Mouse (Mus musculus): ENCODE results near the gene Ptchd4. TPM values are rescaled to one million over a fixed set of nuclear protein-coding genes. Genes with fewer than 3 reads are reported as not detected.

Gene Ptchd4
- polyA plus RNA-seq, 1 experiment from 2014 or later: not detected

- H3K36me3 ChIP-seq (ENCODE audit: control insufficient read depth, insufficient read depth): no peaks in the 10 kb centered on the region
These were observed 11.5 kb upstream of the Ptchd4 start for GRCm38 (mm10) chr17:42304262-42304661.

GRCm38 (mm10) chr17:42307001-42307400 lies 8.7 kb upstream of the Ptchd4 start:
- Histone ChIP-seq H3K27ac (ENCODE audit: low read length) (no peak overlapping the region), H3K9ac (ENCODE audit: low read depth, low read length) (no peak overlapping the region), H3K4me2 (ENCODE audit: low read depth, low read length) (no peak overlapping the region), H3K4me1 (ENCODE audit: control insufficient read depth, low read depth, low read length) (no peaks in the 10 kb centered on the region), H3K36me3 (ENCODE audit: control insufficient read depth, insufficient read depth) (no peaks in the 10 kb centered on the region), H3K9me3 (replicated peaks; ENCODE audit: control insufficient read depth, low read length) (no peaks in the 10 kb centered on the region), H3K4me3 (ENCODE audit: low read depth, low read length) (no peak overlapping the region), H3K27me3 (ENCODE audit: control insufficient read depth, insufficient read depth, low read depth, low read length) (no peaks in the 10 kb centered on the region)
- WGBS (ENCODE audit: insufficient replicate concordance): 55% methylated on average over 1 of the region's 1 CpGs
- ATAC-seq (ENCODE audit: low read depth): no peak

More at GRCm38 (mm10) chr17:42304262-42304661, 11.5 kb upstream of the Ptchd4 start:
- no peak overlapping the region for H3K4me2 ChIP-seq (ENCODE audit: low read depth, low read length)
- H3K27me3 ChIP-seq (ENCODE audit: control insufficient read depth, insufficient read depth, low read depth, low read length): no peaks in the 10 kb centered on the region
- WGBS (ENCODE audit: insufficient replicate concordance): 47% methylated on average over 4 of the region's 4 CpGs
- ATAC-seq (ENCODE audit: low read depth): no peak
- no peak overlapping the region for H3K4me3 ChIP-seq (ENCODE audit: low read depth, low read length)
- H3K9ac ChIP-seq (ENCODE audit: low read depth, low read length): no peak overlapping the region
- no peaks in the 10 kb centered on the region for H3K9me3 ChIP-seq (replicated peaks; ENCODE audit: control insufficient read depth, low read length)
- no peak overlapping the region for H3K27ac ChIP-seq (ENCODE audit: low read length)
- no peaks in the 10 kb centered on the region for H3K4me1 ChIP-seq (ENCODE audit: control insufficient read depth, low read depth, low read length)

GRCm38 (mm10) chr17:42310136-42310535 lies 5.6 kb upstream of the Ptchd4 start:
- no peak overlapping the region for H3K9ac ChIP-seq (ENCODE audit: low read depth, low read length)
- H3K4me2 ChIP-seq (ENCODE audit: low read depth, low read length): no peak overlapping the region
- H3K4me3 ChIP-seq (ENCODE audit: low read depth, low read length): no peak overlapping the region
- no peak overlapping the region for H3K27ac ChIP-seq (ENCODE audit: low read length)
- H3K27me3 ChIP-seq (ENCODE audit: control insufficient read depth, insufficient read depth, low read depth, low read length): no peaks in the 10 kb centered on the region
- H3K9me3 ChIP-seq (replicated peaks; ENCODE audit: control insufficient read depth, low read length): no peaks in the 10 kb centered on the region
- H3K36me3 ChIP-seq (ENCODE audit: control insufficient read depth, insufficient read depth): no peaks in the 10 kb centered on the region
- no peak for ATAC-seq (ENCODE audit: low read depth)
- no peaks in the 10 kb centered on the region for H3K4me1 ChIP-seq (ENCODE audit: control insufficient read depth, low read depth, low read length)

GRCm38 (mm10) chr17:42316612-42316982 lies 850 bp downstream of the Ptchd4 start:
- no peak overlapping the region for H3K27ac ChIP-seq (ENCODE audit: low read length)
- ATAC-seq (ENCODE audit: low read depth): no peak
- WGBS (ENCODE audit: insufficient replicate concordance): 2% methylated on average over 22 of the region's 22 CpGs
- no peaks in the 10 kb centered on the region for H3K9me3 ChIP-seq (replicated peaks; ENCODE audit: control insufficient read depth, low read length)
- peak overlapping the region; percentile 32; the same call in 1 of the 2 replicates for H3K4me3 ChIP-seq (ENCODE audit: low read depth, low read length)
- no peak overlapping the region for H3K9ac ChIP-seq (ENCODE audit: low read depth, low read length)
- H3K36me3 ChIP-seq (ENCODE audit: control insufficient read depth, insufficient read depth): no peaks in the 10 kb centered on the region
- H3K4me2 ChIP-seq (ENCODE audit: low read depth, low read length): no peak overlapping the region
- H3K4me1 ChIP-seq (ENCODE audit: control insufficient read depth, low read depth, low read length): no peaks in the 10 kb centered on the region
- peaks cover 13% of the 10 kb centered on the region for H3K27me3 ChIP-seq (ENCODE audit: control insufficient read depth, insufficient read depth, low read depth, low read length)

- H3K4me2 ChIP-seq (ENCODE audit: low read depth, low read length): no peak overlapping the region
- H3K27me3 ChIP-seq (ENCODE audit: control insufficient read depth, insufficient read depth, low read depth, low read length): no peaks in the 10 kb centered on the region
- H3K9me3 ChIP-seq (replicated peaks; ENCODE audit: control insufficient read depth, low read length): no peaks in the 10 kb centered on the region
- no peak overlapping the region for H3K27ac ChIP-seq (ENCODE audit: low read length)
- no peaks in the 10 kb centered on the region for H3K4me1 ChIP-seq (ENCODE audit: control insufficient read depth, low read depth, low read length)
- ATAC-seq (ENCODE audit: low read depth): no peak
- no peak overlapping the region for H3K9ac ChIP-seq (ENCODE audit: low read depth, low read length)
- H3K36me3 ChIP-seq (ENCODE audit: control insufficient read depth, insufficient read depth): no peaks in the 10 kb centered on the region
- no peak overlapping the region for H3K4me3 ChIP-seq (ENCODE audit: low read depth, low read length)
These were observed 20.0 kb downstream of the Ptchd4 start for GRCm38 (mm10) chr17:42335787-42336186.

- Histone ChIP-seq H3K9me3 (replicated peaks; ENCODE audit: control insufficient read depth, low read length) (no peaks in the 10 kb centered on the region), H3K27ac (ENCODE audit: low read length) (no peak overlapping the region), H3K4me3 (ENCODE audit: low read depth, low read length) (no peak overlapping the region), H3K9ac (ENCODE audit: low read depth, low read length) (no peak overlapping the region), H3K36me3 (ENCODE audit: control insufficient read depth, insufficient read depth) (no peaks in the 10 kb centered on the region), H3K4me1 (ENCODE audit: control insufficient read depth, low read depth, low read length) (no peaks in the 10 kb centered on the region), H3K27me3 (ENCODE audit: control insufficient read depth, insufficient read depth, low read depth, low read length) (no peaks in the 10 kb centered on the region), H3K4me2 (ENCODE audit: low read depth, low read length) (no peak overlapping the region)
- 51% methylated on average over 6 of the region's 6 CpGs for WGBS (ENCODE audit: insufficient replicate concordance)
- ATAC-seq (ENCODE audit: low read depth): no peak
These were observed 20.8 kb downstream of the Ptchd4 start for GRCm38 (mm10) chr17:42336571-42336970.

- H3K36me3 ChIP-seq (ENCODE audit: control insufficient read depth, insufficient read depth): no peaks in the 10 kb centered on the region
- ATAC-seq (ENCODE audit: low read depth): no peak
- H3K4me1 ChIP-seq (ENCODE audit: control insufficient read depth, low read depth, low read length): no peaks in the 10 kb centered on the region
- H3K27ac ChIP-seq (ENCODE audit: low read length): no peak overlapping the region
- H3K9ac ChIP-seq (ENCODE audit: low read depth, low read length): no peak overlapping the region
- no peaks in the 10 kb centered on the region for H3K9me3 ChIP-seq (replicated peaks; ENCODE audit: control insufficient read depth, low read length)
- H3K27me3 ChIP-seq (ENCODE audit: control insufficient read depth, insufficient read depth, low read depth, low read length): no peaks in the 10 kb centered on the region
- no peak overlapping the region for H3K4me3 ChIP-seq (ENCODE audit: low read depth, low read length)
- H3K4me2 ChIP-seq (ENCODE audit: low read depth, low read length): no peak overlapping the region
These were observed 30.3 kb downstream of the Ptchd4 start for GRCm38 (mm10) chr17:42346027-42346426.

GRCm38 (mm10) chr17:42358481-42358880 lies 42.7 kb downstream of the Ptchd4 start:
- Histone ChIP-seq H3K4me2 (ENCODE audit: low read depth, low read length) (no peak overlapping the region), H3K36me3 (ENCODE audit: control insufficient read depth, insufficient read depth) (no peaks in the 10 kb centered on the region), H3K27me3 (ENCODE audit: control insufficient read depth, insufficient read depth, low read depth, low read length) (no peaks in the 10 kb centered on the region), H3K9me3 (replicated peaks; ENCODE audit: control insufficient read depth, low read length) (no peaks in the 10 kb centered on the region), H3K4me1 (ENCODE audit: control insufficient read depth, low read depth, low read length) (no peaks in the 10 kb centered on the region), H3K27ac (ENCODE audit: low read length) (no peak overlapping the region), H3K9ac (ENCODE audit: low read depth, low read length) (no peak overlapping the region), H3K4me3 (ENCODE audit: low read depth, low read length) (no peak overlapping the region)
- 34% methylated on average over 1 of the region's 1 CpGs for WGBS (ENCODE audit: insufficient replicate concordance)
- no peak for ATAC-seq (ENCODE audit: low read depth)

- no peak overlapping the region for H3K9ac ChIP-seq (ENCODE audit: low read depth, low read length)
- no peaks in the 10 kb centered on the region for H3K36me3 ChIP-seq (ENCODE audit: control insufficient read depth, insufficient read depth)
- 63% methylated on average over 6 of the region's 6 CpGs for WGBS (ENCODE audit: insufficient replicate concordance)
- H3K4me1 ChIP-seq (ENCODE audit: control insufficient read depth, low read depth, low read length): no peaks in the 10 kb centered on the region
- ATAC-seq (ENCODE audit: low read depth): no peak
- no peak overlapping the region for H3K27ac ChIP-seq (ENCODE audit: low read length)
- no peak overlapping the region for H3K4me3 ChIP-seq (ENCODE audit: low read depth, low read length)
- no peaks in the 10 kb centered on the region for H3K9me3 ChIP-seq (replicated peaks; ENCODE audit: control insufficient read depth, low read length)
- no peaks in the 10 kb centered on the region for H3K27me3 ChIP-seq (ENCODE audit: control insufficient read depth, insufficient read depth, low read depth, low read length)
- H3K4me2 ChIP-seq (ENCODE audit: low read depth, low read length): no peak overlapping the region
These were observed 47.5 kb downstream of the Ptchd4 start for GRCm38 (mm10) chr17:42363085-42363710.
